Mouse (Mus musculus) kidney, adult 8-10 months (tissue): ENCODE results near the gene Tnfsf13.

ENCODE experiments used
- DNase-seq, 2 experiments: peaks; one replicate each; pipeline ENCODE4 v3.0.0; 2022

Gene Tnfsf13

DNA sequence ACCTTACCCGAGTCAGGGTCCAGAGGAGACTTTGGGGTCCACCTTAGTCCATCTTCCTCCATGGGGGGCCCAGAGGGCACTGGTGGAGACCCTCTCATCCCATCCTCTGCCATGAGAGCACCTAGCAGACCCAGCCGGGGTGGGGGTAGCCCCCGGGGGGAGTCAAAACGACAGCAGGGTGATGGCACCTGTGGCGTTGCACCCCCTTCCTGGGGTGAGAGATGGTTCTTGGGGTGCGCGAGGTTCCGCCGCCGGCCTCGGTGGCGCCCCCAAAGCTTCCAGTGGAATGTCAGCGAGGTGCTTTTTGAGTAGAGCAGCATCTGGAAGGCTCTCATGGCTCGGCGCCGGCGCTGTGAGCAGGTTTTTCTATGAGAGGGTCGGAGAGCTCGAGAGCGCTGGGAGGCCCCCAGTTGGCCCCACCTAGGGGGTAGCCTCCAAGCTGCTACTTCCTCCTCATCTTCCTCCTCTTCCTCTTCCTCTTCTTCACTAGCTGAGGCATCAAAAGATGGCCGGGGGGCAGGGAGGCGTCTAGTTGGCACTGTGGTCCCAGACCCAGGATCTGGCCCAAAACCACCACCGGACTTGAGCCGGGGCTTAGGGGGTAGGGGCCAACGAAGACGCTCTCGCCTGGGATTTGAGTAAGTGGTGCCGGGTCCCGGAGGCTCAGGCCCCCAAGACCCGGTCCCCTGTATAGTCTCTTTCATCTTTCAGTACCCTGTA lies 5.3 kb downstream of the Tnfsf13 start:
- no peak for DNase-seq

DNA sequence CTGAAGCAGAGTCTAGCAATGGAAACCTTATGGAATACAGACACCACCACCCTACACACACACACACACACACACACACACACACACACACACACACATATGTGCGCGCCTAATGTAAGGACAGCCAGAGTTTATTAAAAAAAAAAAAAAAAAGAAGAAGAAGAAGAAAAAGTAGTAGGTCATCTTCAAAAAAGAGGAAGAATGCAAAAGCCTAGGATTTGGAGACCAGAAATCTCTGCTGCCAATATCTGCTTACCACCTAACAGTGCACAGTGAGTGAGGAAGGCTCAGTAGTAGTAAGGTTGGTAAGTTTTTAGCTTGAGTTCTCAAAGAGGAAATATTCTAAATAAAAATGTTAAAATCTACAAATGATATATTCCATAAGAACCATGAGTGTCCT lies 6.4 kb downstream of the Tnfsf13 start:
- DNase-seq, result no peak

DNA sequence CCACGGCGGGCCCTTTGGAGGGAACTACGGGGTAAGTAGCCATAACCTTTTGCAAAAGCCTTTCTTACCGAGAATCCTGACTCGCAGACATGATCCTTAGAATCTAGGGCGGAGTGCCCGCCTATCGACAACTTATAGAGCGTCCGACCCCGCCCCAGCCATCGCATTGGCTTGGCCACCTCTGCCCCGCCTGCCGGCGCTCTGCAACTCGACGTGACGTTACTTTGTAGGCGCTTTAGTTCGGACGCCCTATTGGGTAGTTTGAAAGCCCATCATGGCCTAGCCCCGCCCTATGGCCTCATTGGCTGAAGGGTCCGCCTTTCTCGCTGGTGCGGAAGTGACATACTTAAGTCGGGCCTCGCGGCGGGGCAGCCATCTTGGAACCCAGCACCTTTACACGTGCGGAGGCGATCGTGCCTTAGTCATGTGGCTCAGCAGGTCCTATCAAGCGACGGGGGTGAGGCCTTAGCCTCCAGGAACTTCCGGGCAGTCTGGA lies 13.3 kb downstream of the Tnfsf13 start, which contains the start of gene Eif4a1:
Gene Eif4a1 (minus strand): TSS at position 213 of the 496 bp plus-strand sequence.
- DNase-seq, result peak; percentile 100

DNA sequence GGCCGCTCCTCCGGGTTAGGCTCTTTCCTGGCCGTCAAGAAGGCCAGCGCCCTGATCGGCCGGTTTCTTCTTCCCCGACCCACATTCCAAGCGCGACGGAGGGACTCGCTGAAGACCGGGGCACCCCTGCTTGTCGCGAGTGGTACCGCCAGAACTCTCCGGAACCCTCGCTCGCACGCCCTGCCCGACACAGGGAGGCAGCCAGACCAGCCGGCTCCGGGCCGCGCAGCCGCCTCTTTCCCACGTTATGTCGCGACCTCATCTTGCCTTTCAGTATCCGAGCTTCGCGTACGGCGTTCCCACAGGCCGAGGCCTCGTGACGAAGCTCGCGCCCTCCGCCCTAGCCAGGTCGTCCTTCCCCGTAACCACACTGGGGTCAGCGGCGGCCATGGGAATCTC lies 13.9 kb downstream of the Tnfsf13 start:
- DNase-seq, result no peak

DNA sequence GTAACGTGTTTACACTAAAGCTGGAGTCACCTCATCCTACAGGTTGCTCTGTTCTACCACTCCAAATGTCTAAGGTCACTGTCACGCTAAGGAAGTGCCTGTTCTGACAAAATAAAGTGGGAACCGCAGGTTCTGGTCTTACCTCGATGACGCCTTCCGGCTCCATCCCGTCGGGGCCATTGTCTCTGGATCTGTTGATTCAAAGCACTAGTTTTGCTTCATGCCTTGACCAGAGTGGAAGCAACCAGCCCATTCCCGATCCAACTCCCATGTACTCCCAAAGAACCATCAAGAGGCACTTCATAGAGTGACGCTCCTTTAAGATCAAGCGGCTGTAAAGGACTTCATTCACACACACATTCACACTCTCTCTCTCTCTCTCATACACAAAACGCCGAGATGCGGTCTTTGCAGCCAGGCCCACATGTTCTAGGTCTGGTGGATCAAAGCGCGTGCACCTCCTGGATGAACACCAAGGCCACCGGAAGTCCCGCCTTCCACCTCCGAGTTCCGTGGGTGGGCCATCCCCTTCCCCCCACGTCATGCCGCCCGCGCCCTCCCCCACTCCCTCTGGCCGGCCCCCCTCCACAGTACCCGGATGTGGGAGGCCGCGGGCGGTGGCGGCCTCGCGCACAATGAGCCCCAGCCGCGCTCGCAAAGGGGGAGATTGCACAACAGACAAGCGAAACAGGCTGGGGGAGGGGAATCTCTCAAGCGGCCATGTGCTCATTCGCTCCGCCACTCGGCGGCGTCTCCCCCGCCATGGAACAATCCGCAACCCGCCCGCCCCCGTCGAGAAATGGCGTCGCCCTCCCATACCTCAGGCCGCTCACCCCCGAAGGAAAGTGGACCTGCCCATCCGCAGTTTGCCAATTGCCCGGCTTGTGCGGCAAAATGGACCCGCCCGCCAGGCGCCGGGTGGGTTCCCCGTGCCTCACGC lies 14.5 kb downstream of the Tnfsf13 start:
- peak; percentile 91 to 93 for DNase-seq

DNA sequence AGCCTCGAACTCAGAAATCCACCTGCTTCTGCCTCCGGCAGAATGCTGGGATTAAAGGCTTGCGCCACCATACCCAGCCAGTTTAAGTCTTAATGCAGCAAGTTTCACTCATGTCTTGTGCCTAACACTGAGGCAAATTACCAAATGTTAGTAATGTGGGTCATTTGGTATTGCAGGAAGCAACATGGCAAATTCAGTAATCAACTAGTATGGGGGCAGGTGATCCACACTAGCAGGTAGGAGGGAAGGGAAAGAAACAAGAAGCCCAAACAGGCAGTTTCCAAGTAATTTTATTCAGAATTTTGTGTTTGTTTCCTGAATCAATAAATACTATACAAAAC lies 18.9 kb downstream of the Tnfsf13 start:
- no peak for DNase-seq

DNA sequence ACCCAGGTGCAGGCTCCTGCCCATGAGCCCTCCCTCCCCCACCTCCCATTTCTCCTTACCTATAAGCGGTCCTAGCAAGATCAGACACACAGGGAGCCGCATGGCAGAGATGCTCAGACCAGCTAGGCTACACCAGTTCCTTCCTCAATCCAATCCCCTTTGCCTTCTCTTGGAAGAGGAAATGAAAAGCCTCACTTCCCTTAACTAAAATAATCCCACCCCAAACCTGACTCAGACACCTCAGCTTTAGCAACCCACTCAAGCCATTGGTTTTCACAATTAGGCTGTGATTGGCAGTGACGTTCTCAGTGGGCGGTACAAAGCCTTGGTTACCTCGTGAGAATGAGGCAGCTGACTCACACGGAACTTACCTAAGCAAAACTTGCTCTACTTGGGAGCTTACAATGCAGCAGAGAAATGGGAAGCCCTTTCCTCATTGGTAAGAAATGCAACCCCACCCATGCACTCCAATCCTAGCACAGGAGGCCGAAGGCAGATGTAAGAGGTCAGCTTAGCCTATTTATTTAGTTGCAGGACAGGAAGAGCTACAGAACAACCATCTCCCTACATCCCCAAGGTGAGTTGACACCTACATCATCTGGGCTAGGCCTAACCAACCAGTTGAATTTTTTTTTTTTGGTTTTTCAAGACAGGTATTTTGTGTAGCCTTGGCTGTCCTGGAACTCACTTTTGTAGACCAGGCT lies 19.5 kb downstream of the Tnfsf13 start, which contains the start of gene Cd68:
Gene Cd68 (minus strand): TSS at position 193 of the 704 bp plus-strand sequence.
- DNase-seq, result no peak

DNA sequence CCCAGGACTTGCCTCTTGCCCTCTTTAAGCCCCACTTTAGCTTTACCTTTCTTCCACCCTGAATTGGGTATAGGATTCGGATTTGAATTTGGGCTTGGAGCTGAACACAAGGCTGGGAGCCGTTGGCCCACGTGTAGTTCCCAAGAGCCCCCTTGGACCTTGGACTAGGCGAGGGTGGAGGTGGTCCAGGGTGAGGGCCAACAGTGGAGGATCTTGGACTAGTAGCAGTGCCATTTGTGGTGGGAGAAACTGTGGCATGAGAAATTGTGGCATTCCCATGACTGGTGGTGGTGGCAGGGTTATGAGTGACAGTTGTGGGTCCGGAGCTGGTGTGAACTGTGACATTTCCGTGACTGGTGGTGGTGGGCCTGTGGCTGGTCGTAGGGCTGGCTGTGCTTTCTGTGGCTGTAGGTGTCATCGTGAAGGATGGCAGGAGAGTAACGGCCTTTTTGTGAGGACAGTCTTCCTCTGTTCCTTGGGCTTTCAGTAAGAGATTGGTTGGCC lies 20.1 kb downstream of the Tnfsf13 start:
- DNase-seq, result no peak

DNA sequence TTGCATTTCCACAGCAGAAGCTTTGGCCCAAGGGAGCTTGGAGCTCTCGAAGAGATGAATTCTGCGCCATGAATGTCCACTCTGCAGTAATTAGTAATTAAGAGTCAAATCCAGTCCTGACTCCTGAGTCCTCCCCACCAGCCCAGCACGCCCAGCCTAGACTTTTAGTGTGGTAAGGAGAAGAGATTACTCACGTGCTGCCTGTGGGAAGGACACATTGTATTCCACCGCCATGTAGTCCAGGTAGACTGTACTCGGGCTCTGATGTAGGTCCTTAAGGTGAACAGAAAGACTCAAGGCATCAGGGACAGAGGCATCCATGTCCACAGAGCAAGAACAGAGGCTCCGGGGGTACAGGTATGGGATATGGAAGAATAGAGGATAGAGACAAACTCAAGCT lies 20.7 kb downstream of the Tnfsf13 start:
- DNase-seq, result no peak

DNA sequence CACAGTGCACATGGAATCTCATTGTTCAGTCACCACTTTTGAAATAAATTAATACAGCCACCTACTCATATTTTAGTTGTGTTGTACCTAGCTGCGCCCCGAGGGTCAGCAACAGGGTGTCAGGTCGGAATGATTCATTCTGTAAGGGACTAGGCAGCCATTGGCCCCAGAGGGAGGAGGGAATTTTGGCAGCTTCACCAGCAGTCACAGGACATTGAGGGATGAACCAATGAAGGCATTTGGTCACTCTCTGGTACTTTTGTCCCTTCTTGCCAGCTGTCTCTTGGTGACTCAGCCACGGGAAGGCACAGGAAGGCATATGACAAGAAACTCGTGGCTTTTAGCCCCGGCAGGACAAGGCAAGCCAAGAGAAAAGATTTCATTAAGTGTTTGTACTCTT lies 21.8 kb downstream of the Tnfsf13 start:
- DNase-seq, result peak in 1 of 2 experiments; percentile 44

DNA sequence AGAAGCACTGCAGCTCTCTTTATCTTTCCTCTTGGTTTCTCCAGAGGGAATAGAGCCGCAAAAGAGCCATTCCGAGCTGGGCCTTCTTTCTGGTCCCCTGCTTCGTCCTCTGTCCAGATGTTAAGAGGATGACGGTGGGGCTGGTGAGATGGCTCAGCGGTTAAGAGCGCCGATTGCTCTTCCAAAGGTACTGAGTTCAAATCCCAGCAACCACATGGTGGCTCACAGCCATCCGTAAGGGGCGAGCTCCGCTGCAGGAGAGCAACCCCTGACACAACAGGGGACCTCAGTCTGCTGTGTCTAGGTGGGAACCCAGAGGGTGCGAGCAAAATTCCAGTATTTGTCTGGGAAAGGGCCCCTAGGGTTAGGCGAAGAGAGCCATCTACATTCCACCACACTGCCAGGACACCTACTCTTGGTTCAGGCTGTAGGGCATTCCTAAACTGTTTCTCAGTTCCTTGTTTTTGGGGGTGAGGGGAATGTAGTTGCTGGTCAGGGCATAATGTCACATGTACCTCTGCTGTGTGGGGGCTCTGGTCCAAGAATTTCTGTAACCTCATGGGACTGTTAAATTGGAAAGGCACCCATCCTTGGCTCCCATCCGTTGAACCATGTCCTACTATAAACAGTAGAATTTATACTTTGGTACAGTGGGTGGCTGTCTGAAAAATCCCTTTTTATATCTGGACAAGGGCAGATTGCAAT lies 22.5 kb downstream of the Tnfsf13 start:
- DNase-seq, result peak in 1 of 2 experiments; percentile 33

DNA sequence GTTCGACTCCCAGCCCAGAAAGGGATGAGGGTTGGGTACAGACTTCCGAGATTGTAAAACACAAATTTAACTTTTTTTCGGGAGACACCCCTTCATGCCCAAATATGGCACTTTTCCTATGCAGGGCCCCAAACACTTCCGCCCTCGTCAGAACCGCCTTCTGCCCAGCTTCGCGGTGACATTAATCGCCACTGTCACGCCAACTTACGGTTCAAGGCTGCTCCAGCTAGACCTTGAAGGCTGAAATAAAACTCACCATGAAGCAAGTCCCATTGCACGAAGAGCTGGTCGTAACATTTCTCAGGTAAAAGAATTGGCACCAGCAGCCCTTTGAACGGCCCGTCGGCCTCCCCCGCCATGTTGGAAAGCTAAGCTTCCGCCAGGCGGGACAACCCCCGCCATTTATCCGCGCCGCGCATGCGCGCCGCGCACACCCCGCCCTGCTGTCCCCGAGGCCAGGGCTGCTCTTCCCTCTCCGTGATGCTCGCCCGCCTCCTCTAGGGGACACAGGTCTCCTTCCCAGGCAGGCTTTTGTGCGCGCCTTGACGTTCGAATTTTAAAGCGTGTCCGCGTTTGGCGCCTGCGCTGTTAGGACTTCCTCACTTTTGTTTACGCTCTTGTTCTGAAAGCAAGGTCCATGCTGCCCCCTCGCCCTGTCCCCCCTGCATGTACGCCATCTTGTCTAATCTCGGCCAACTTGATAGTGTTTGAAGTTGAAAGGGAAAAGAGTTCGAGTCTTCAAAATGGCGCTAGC lies 23.2 kb downstream of the Tnfsf13 start, which contains the start of gene Mpdu1:
Gene Mpdu1 (minus strand): TSS at position 430 of the 754 bp plus-strand sequence.
- peak; percentile 93 to 96 for DNase-seq

DNA sequence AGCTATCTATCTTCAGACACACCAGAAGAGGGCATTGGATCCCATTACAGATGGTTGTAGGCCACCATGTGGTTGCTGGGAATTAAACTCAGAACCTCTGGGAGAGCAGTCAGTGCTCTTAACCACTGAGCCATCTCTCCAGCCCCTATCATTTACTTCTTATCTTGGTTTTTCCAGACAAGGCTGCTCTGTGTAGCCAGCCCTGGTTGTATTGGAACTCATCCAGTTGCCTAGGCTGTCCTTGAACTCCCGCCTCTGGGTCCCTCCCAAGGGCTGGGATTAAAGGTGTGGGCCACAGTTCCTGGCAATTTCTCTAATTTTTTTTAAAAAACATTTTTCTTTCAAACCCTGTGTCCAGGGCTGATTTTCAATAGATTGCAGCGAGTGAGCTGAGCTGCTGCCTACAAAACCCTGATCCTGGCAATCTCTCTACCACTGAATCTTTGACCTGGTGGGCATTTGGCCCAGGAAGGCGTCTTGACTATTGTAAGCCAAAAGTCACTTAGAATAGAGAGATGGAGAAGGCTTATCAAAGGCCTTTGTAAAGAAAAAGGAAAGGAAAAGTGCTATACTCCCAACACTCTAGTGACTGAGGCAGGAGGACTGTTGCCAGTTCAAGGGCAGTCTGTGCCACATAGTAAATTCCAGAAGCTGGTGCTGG lies 24.2 kb downstream of the Tnfsf13 start:
- peak; percentile 39 to 48 for DNase-seq

DNA sequence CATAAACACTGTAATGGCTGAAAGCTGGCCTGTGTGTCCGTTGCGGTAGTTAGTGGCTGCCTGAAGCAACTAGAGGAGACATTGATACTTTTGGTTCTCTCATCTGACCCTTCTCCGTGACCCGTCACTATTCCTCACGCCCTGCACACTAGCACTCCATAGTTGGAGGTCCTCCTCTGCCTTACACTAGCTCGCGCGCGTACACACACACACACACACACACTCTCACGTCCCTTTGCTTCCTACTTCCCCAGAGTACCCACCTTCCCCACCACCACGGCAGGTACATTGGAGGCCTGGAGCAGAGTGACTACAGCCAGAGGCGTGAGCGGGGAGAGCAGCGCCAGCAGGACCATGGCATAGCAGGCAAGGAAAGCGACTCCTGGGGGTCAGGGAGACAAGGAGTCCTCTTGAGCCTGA lies 28.1 kb downstream of the Tnfsf13 start:
- DNase-seq, result no peak

DNA sequence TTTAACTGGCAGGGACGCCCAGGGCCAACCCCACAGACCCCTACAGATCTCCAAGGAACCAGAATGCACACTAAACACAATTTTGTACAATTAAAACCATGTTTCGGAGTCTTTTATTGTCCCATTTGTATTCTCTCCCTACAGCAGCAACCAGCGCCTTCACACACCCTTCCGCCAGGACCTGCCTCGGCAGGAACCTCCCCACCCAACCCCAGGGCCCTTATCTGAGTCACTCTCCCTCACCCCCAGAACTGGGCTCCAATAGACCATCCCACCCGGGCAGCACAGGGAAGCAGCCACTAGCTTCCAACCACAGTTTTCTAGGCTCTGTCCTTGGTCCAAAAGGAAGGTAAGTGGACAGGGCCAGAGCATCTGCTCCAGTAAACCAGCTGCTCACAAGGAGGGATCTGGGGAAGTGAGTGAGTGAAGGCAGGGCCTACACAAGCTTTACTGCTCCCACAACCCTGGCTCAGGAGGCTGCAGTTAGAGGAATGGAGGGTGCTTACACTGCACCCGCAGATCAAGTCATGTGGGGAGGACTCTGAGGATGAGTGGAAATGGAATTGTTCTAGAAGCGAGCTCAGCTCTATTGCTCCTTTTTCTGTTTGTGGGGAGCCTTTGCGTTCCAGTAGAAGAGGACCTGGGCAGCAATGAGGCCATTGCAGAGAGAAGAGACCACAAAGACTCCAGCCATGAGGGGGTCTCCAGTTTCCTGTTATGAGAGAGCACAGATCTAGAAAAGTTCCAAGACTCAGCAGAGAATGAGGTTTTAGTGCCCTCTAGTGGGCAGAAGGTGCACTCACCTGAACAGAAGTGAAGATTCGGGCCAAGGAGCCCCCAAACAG lies 28.7 kb downstream of the Tnfsf13 start:
- DNase-seq, result peak in 1 of 2 experiments; percentile 50

DNA sequence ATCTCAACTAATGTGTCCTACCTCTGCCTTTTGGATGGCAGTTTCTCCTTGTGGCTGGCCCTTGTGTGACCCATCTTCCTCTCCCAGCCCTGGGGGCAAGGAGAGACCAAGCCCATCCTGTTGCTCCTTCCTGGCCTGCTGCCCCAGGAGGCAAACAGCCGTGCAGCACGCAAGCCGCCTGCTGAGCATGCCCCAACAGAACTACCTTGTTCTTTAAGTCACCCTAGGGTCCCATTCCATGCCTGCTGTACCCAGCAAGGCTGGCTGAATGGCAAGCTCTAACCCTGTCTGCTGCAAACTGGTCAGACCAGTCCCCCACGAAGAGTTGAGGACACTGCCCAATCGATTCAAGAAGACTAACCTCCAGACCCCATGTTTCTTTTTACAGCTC lies 29.5 kb downstream of the Tnfsf13 start:
- DNase-seq, result no peak

DNA sequence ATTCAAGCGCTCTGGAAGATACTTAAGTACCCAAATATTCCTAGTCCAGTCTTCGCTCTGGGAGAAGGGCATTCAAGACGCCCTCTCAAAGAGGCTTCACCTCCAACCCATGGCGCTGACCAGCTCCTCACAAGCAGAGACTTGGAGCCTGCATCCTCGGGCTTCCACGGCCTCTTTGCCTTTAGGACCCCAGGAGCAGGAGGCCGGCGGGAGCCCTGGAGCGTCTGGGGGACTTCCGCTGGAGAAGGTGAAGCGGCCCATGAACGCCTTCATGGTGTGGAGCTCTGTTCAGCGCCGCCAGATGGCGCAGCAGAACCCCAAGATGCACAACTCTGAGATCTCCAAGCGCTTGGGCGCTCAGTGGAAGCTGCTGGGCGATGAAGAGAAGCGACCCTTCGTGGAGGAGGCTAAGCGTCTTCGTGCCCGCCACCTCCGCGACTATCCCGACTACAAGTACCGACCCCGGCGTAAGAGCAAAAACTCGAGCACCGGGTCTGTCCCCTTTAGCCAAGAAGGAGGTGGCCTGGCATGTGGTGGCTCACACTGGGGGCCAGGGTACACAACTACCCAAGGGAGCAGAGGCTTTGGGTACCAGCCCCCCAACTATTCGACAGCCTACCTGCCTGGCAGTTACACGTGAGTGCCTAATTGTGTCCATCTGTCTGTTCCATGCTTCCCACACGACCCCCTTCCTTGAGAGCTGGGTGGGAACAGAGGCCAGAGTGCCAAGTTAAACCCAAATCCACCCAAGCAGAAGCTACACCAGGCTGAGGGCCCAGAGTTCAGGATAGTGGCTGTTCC lies 30.1 kb downstream of the Tnfsf13 start, which contains the start of gene Sox15:
Gene Sox15 (plus strand): TSS at position 51 of the 801 bp plus-strand sequence.
- peak in 1 of 2 experiments; percentile 70 for DNase-seq

DNA sequence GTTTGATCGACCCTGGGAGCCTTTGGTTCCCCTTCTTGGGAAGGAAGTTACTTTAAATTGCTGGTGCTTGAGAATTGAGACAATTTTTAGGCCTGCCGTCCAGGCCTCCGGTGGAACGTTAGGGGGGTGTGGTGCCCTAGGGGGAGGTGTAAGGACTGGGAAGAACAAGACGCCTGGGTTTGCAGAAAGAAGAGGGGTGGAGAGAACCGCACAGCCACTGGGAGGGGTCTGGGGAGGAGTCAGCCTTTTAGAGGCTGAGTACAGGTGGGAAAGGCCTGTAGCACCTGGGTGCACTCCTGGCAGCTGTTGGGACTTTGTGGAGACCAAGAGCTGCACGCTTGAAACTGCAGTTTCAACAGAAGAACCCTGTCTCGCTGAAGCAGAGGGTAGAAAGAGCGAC lies 30.8 kb downstream of the Tnfsf13 start:
- DNase-seq, result no peak

DNA sequence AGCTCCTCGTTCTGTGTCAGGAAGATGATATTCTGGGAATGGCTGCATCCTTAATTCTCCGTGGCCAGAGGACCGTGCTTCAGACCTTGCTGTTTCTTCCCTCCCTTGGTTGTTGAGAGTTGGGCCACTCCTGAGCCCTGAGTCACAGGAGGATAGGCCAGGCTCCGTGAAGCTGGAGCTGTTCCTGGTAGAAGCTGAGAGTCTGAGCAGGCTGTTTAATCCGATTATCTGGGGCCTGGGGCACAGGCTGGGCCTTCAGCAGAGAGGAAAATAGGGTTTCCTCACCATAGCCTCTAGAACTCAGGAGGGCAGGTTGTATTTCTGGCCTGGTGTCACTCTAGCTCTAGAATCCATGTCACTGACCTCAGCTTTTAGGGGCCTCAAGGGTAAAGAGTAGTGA lies 32.2 kb downstream of the Tnfsf13 start:
- DNase-seq, result no peak
